Mouse (Mus musculus) myocyte (in vitro differentiated cells): Measurements from ENCODE around the gene Apaf1. TPM values are rescaled to one million over a fixed set of nuclear protein-coding genes. Genes with fewer than 3 reads are reported as not detected.

Source experiments
- H3K27me3 ChIP-seq: one replicate; pipeline ENCODE4 v1.6.1; 2011; ENCODE audit not compliant: control insufficient read depth, insufficient read depth, insufficient read length
- H3K36me3 ChIP-seq: one replicate; pipeline ENCODE4 v1.6.1; 2011; ENCODE audit not compliant: control insufficient read depth, insufficient read depth
- H3K4me2 ChIP-seq: one replicate; pipeline ENCODE4 v1.6.1; 2011; ENCODE audit warnings: low read depth, control low read depth
- H3K4me3 ChIP-seq: one replicate; pipeline ENCODE4 v1.5.1; 2011; ENCODE audit warnings: mild to moderate bottlenecking, control low read depth, moderate library complexity
- H3K79me2 ChIP-seq: one replicate; pipeline ENCODE4 v1.6.1; 2011; ENCODE audit not compliant: control insufficient read depth, insufficient read depth
- H3ac ChIP-seq: one replicate; pipeline ENCODE4 v1.6.1; 2011; ENCODE audit not compliant: control insufficient read depth, insufficient read length
- CEBPB ChIP-seq: IDR thresholded peaks from 2 replicates; pipeline ENCODE4 v1.6.1; 2011; ENCODE audit warnings: mild to moderate bottlenecking, moderate library complexity; ENCODE audit not compliant: poor library complexity, insufficient read depth, severe bottlenecking
- E2F4 ChIP-seq: IDR thresholded peaks from one replicate; pipeline ENCODE4 v1.6.1; 2011; ENCODE audit warnings: mild to moderate bottlenecking, control low read depth, moderate library complexity; ENCODE audit not compliant: insufficient read depth
- MAX ChIP-seq: IDR thresholded peaks from one replicate; pipeline ENCODE4 v1.6.1; 2011; ENCODE audit warnings: low read depth, mild to moderate bottlenecking, control low read depth
- MYOD1 ChIP-seq, 3 experiments: IDR thresholded peaks; one replicate each; pipeline ENCODE4 v1.6.1; 2011; ENCODE audit warnings: control low read depth in 2 of 3, low read depth in 2 of 3, mild to moderate bottlenecking in 2 of 3, moderate library complexity in 1 of 3; ENCODE audit not compliant: insufficient read length in 2 of 3, control insufficient read depth in 1 of 3
- MYOG ChIP-seq, 3 experiments: IDR thresholded peaks; one replicate each; pipeline ENCODE4 v1.6.1; 2011; ENCODE audit warnings: control low read depth in 2 of 3, low read depth in 2 of 3, mild to moderate bottlenecking in 2 of 3; ENCODE audit not compliant: insufficient read length in 2 of 3, control insufficient read depth in 1 of 3, insufficient read depth in 1 of 3
- POLR2A ChIP-seq: IDR thresholded peaks from one replicate; pipeline ENCODE4 v1.6.1; 2011; ENCODE audit warnings: low read depth, mild to moderate bottlenecking, control low read depth, moderate library complexity; ENCODE audit not compliant: insufficient read length
- POLR2AphosphoS2 ChIP-seq: IDR thresholded peaks from one replicate; pipeline ENCODE4 v1.6.1; 2011; ENCODE audit warnings: low read depth, control low read depth; ENCODE audit not compliant: insufficient read length
- REST ChIP-seq: IDR thresholded peaks from one replicate; pipeline ENCODE4 v1.6.1; 2011; ENCODE audit warnings: mild to moderate bottlenecking, control low read depth, moderate library complexity; ENCODE audit not compliant: insufficient read depth, insufficient read length
- SRF ChIP-seq: IDR thresholded peaks from one replicate; pipeline ENCODE4 v1.6.1; 2011; ENCODE audit warnings: low read depth; ENCODE audit not compliant: control insufficient read depth, insufficient read length
- TCF12 ChIP-seq: IDR thresholded peaks from one replicate; pipeline ENCODE4 v1.6.1; 2011; ENCODE audit warnings: mild to moderate bottlenecking, control low read depth; ENCODE audit not compliant: poor library complexity, insufficient read depth, severe bottlenecking
- TCF3 ChIP-seq: IDR thresholded peaks from one replicate; pipeline ENCODE4 v1.6.1; 2011; ENCODE audit warnings: low read depth, control low read depth; ENCODE audit not compliant: insufficient read length
- USF1 ChIP-seq: IDR thresholded peaks from one replicate; pipeline ENCODE4 v1.6.1; 2011; ENCODE audit warnings: low read depth, mild to moderate bottlenecking, control low read depth, moderate library complexity
- polyA plus RNA-seq: library from polyadenylated mRNA; unstranded; fragments of >200 nt; fragmentation: generic; extraction: Trizol; gene quantifications from one replicate; pipeline ENCODE4 v1.2.1, GENCODE M21; 2012; ENCODE audit warnings: missing spikeins

The Apaf1 gene
- polyA plus RNA-seq, 1 experiment: 4.3 TPM

- TF ChIP-seq POLR2A (no peak), POLR2AphosphoS2 (no peak), TCF12 (no peak), MYOD1 (IDR thresholded peaks at IDR 0.05; ENCODE audit: control insufficient read depth in 1 of 3, insufficient read length in 2 of 3, low read depth in 2 of 3) (no peak), SRF (no peak), E2F4 (no peak), TCF3 (no peak), REST (no peak), MAX (no peak), CEBPB (no peak), MYOG (IDR thresholded peaks at IDR 0.05; ENCODE audit: control insufficient read depth in 1 of 3, insufficient read depth in 1 of 3, insufficient read length in 2 of 3, low read depth in 2 of 3) (no peak), USF1 (no peak)
- Histone ChIP-seq H3K27me3 (no peaks in the 10 kb centered on the region), H3K4me2 (no peak overlapping the region), H3K36me3 (peaks cover 41% of the 10 kb centered on the region), H3K4me3 (no peak overlapping the region), H3ac (no peak overlapping the region), H3K79me2 (no peaks in the 10 kb centered on the region)
Observed at GRCm38 (mm10) chr10:91049696-91050095, 32.9 kb downstream of the Apaf1 start.

- TF ChIP-seq E2F4 (no peak), MYOG (IDR thresholded peaks at IDR 0.05; ENCODE audit: control insufficient read depth in 1 of 3, insufficient read depth in 1 of 3, insufficient read length in 2 of 3, low read depth in 2 of 3) (no peak), POLR2A (no peak), TCF12 (no peak), TCF3 (no peak)
- Histone ChIP-seq H3K79me2 (no peaks in the 10 kb centered on the region), H3K27me3 (no peaks in the 10 kb centered on the region), H3ac (no peak overlapping the region), H3K36me3 (peaks cover 7% of the 10 kb centered on the region), H3K4me3 (no peak overlapping the region), H3K4me2 (no peak overlapping the region)
Observed at GRCm38 (mm10) chr10:91033942-91034341, 48.6 kb downstream of the Apaf1 start.

GRCm38 (mm10) chr10:91032399-91032798 is 50.2 kb downstream of the Apaf1 start:
- no peak overlapping the region for H3K4me2 ChIP-seq
- H3K36me3 ChIP-seq: peaks cover 12% of the 10 kb centered on the region
- H3K27me3 ChIP-seq: no peaks in the 10 kb centered on the region
- no peak overlapping the region for H3K4me3 ChIP-seq
- no peak for TF ChIP-seq E2F4
- no peak for TF ChIP-seq POLR2AphosphoS2
- TF ChIP-seq MYOG (IDR thresholded peaks at IDR 0.05; ENCODE audit: control insufficient read depth in 1 of 3, insufficient read depth in 1 of 3, insufficient read length in 2 of 3, low read depth in 2 of 3): no peak
- no peak for TF ChIP-seq TCF12
- no peak for TF ChIP-seq CEBPB
- no peak for TF ChIP-seq REST
- TF ChIP-seq POLR2A: no peak
- no peak for TF ChIP-seq USF1
- TF ChIP-seq MAX: no peak
- TF ChIP-seq SRF: no peak
- no peaks in the 10 kb centered on the region for H3K79me2 ChIP-seq
- no peak overlapping the region for H3ac ChIP-seq

- peaks cover 9% of the 10 kb centered on the region for H3K36me3 ChIP-seq
- TF ChIP-seq MYOG (IDR thresholded peaks at IDR 0.05; ENCODE audit: control insufficient read depth in 1 of 3, insufficient read depth in 1 of 3, insufficient read length in 2 of 3, low read depth in 2 of 3) (no peak), USF1 (no peak), MAX (no peak), CEBPB (no peak), POLR2A (no peak), TCF12 (no peak), SRF (no peak), E2F4 (no peak), POLR2AphosphoS2 (no peak), TCF3 (no peak), MYOD1 (IDR thresholded peaks at IDR 0.05; ENCODE audit: control insufficient read depth in 1 of 3, insufficient read length in 2 of 3, low read depth in 2 of 3) (no peak), REST (no peak)
- H3K4me2 ChIP-seq: no peak overlapping the region
- no peaks in the 10 kb centered on the region for H3K79me2 ChIP-seq
- no peak overlapping the region for H3K4me3 ChIP-seq
- no peaks in the 10 kb centered on the region for H3K27me3 ChIP-seq
- no peak overlapping the region for H3ac ChIP-seq
Observed at GRCm38 (mm10) chr10:91031176-91031575, 51.4 kb downstream of the Apaf1 start.

GRCm38 (mm10) chr10:91029002-91029539 is 53.5 kb downstream of the Apaf1 start:
- TF ChIP-seq TCF12 (no peak), TCF3 (no peak), E2F4 (no peak), POLR2AphosphoS2 (no peak), MAX (no peak), SRF (no peak), CEBPB (no peak), MYOG (IDR thresholded peaks at IDR 0.05; ENCODE audit: control insufficient read depth in 1 of 3, insufficient read depth in 1 of 3, insufficient read length in 2 of 3, low read depth in 2 of 3) (no peak)
- H3K79me2 ChIP-seq: no peaks in the 10 kb centered on the region
- no peak overlapping the region for H3K4me3 ChIP-seq

More at GRCm38 (mm10) chr10:91029002-91029539, 53.5 kb downstream of the Apaf1 start:
- Histone ChIP-seq H3K4me2 (no peak overlapping the region), H3K36me3 (peaks cover 7% of the 10 kb centered on the region), H3K27me3 (no peaks in the 10 kb centered on the region), H3ac (no peak overlapping the region)
